28 mouse cellular contexts compared by ENCODE assay signal in the genomic region with DNA sequence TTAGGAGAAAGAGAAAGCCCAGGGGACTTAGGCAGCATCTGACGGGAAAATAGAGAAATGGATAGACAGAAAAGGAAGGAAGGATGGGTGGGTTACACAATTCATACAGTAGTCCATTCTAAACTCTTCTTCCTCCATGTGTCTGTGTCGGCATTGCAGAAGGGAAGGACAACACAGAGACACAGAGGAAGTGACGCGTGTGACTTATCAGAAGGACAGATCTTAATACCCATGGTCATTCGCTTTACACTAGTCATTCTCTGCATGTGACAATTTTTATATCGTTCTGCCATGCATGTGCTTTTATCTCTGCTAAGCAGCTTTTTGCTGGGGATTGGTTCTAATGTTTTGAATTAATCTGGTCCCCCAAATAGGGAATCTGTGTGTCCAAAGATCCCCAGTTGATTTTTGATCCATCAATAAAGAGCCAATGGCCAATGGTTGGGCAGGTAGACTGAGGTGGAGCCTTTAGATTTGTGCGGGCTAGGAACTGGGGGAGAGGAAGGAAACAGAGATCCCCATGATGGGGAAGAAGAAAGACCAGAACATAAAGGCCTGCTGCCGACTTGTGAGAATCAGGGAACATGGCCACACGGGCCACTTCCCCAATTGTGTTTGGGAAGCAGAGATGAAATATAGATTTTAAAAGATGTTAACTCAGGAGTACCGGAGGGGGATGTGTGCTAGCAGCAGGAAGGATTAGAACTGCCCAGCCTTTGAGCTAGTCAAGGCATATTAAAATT. TPM values are rescaled to one million over a fixed set of nuclear protein-coding genes. Genes with fewer than 3 reads are reported as not detected.
DNase-seq lines count a peak whose midpoint lies in the region; ATAC-seq and TF ChIP-seq lines count a peak whose summit lies in the region.
"Had no signal": no experiment of that assay in that cellular context is flagged by ENCODE, and none has a peak within 500 bp of the region (broad histone marks: within the 10 kb centered on the region; RNA-seq: fewer than 3 reads in every experiment).

No protein-coding gene starts in this region.

- no peaks in the 10 kb centered on the region for H3K9me3 ChIP-seq in hindbrain, postnatal 0 days (ENCODE audit: low read length)
- H3K9me3 ChIP-seq: forebrain, embryonic 15.5 days; heart, embryonic 15.5 days; limb, embryonic 15.5 days; lung, embryonic 15.5 days; megakaryocyte, embryonic 14.5 days; neural tube, embryonic 12.5 days had no signal

- peak overlapping the region; percentile 92 for H3K27ac ChIP-seq in bone marrow macrophage, adult 2 months (ENCODE audit: insufficient read depth, low read depth, low read length)
- H3K27ac ChIP-seq in hindbrain, postnatal 0 days: no peak overlapping the region
- H3K27ac ChIP-seq: forebrain, embryonic 15.5 days; heart, embryonic 15.5 days; hindbrain, embryonic 14.5 days; limb, embryonic 15.5 days; lung, embryonic 15.5 days; neural tube, embryonic 12.5 days had no signal

- H3K4me1 ChIP-seq in bone marrow macrophage, adult 2 months (ENCODE audit: control insufficient read depth, insufficient read depth, low read length): peaks cover 25% of the 10 kb centered on the region
- no peaks in the 10 kb centered on the region for H3K4me1 ChIP-seq in hindbrain, postnatal 0 days (ENCODE audit: insufficient read depth, low read length)
- H3K4me1 ChIP-seq: forebrain, embryonic 15.5 days had no signal

- no peaks in the 10 kb centered on the region for H3K36me3 ChIP-seq in hindbrain, postnatal 0 days (ENCODE audit: insufficient read depth, low read length)
- H3K36me3 ChIP-seq: forebrain, embryonic 15.5 days; heart, embryonic 15.5 days; limb, embryonic 15.5 days; lung, embryonic 15.5 days; neural tube, embryonic 12.5 days had no signal

- DNase-seq in lung, postnatal 36 days: peak; percentile 27
- no peak for DNase-seq in lung, postnatal 25 days (ENCODE audit: low spot score)
- DNase-seq in hindbrain, postnatal 0 days (ENCODE audit: low spot score): no peak
- no peak for DNase-seq in kidney, adult 8-10 months
- DNase-seq in Muller cell, postnatal 12 days (ENCODE audit: inconsistent ontology term): no peak
- DNase-seq: adrenal gland, postnatal 36 days; cerebellum, adult 11-12 months; cerebellum, postnatal 25 days; gastrocnemius, postnatal 25 days; heart, postnatal 36 days; kidney, adult 2 months; kidney, postnatal 10 days; left cerebral cortex, postnatal 4 days; midbrain, embryonic 14.5 days; retina, postnatal 1 day; thymus, postnatal 25 days had no signal

- no peak overlapping the region for H3K9ac ChIP-seq in hindbrain, postnatal 0 days (replicated peaks; ENCODE audit: low read length)
- H3K9ac ChIP-seq: forebrain, embryonic 15.5 days; heart, embryonic 15.5 days; hindbrain, embryonic 14.5 days; limb, embryonic 15.5 days; lung, embryonic 15.5 days; neural tube, embryonic 12.5 days had no signal

- H3K27me3 ChIP-seq in hindbrain, postnatal 0 days (ENCODE audit: insufficient read depth, low read length): no peaks in the 10 kb centered on the region
- H3K27me3 ChIP-seq: forebrain, embryonic 15.5 days; heart, embryonic 15.5 days; limb, embryonic 15.5 days; lung, embryonic 15.5 days; megakaryocyte, embryonic 14.5 days; neural tube, embryonic 12.5 days; Patski had no signal

- TF ChIP-seq POLR2A in bone marrow macrophage, adult 2 months (IDR thresholded peaks at IDR 0.05; ENCODE audit: borderline replicate concordance, low read depth, low read length): no peak

- H3K4me2 ChIP-seq in hindbrain, postnatal 0 days (ENCODE audit: low read depth, low read length): no peak overlapping the region
- H3K4me2 ChIP-seq: forebrain, embryonic 15.5 days; heart, embryonic 15.5 days; hindbrain, embryonic 14.5 days; limb, embryonic 15.5 days; lung, embryonic 15.5 days; neural tube, embryonic 12.5 days had no signal

- H3K4me3 ChIP-seq in bone marrow macrophage, adult 2 months (ENCODE audit: insufficient read depth, low read length): no peak overlapping the region
- H3K4me3 ChIP-seq in hindbrain, postnatal 0 days (ENCODE audit: low read length): no peak overlapping the region
- H3K4me3 ChIP-seq: forebrain, embryonic 15.5 days; heart, embryonic 15.5 days; limb, embryonic 15.5 days; lung, embryonic 15.5 days; megakaryocyte, embryonic 14.5 days; neural tube, embryonic 12.5 days had no signal

- ATAC-seq in megakaryocyte-erythroid progenitor cell, adult 5-6 weeks (replicated peaks; ENCODE audit: low FRiP score, low TSS enrichment, poor library complexity, severe bottlenecking): peak; percentile 56
- ATAC-seq in hindbrain, postnatal 0 days: no peak
- ATAC-seq: forebrain, embryonic 15.5 days; Patski had no signal

- WGBS in hindbrain, postnatal 0 days: 87% methylated on average over 10 of the region's 10 CpGs

- no peak for TF ChIP-seq CTCF in bone marrow macrophage, adult 2 months (IDR thresholded peaks at IDR 0.05; ENCODE audit: low read depth, low read length)
- no peak for TF ChIP-seq CTCF in hindbrain, postnatal 0 days (IDR thresholded peaks at IDR 0.05; ENCODE audit: low read depth)

RNA-seq across cellular contexts. Expression of gene Sde2, which starts 15.5 kb away (rescaled TPM):
- 17.0 and 20.2 TPM in 2 replicates for polyA plus RNA-seq in bone marrow macrophage, adult 2 months (2012; ENCODE audit: insufficient read depth, insufficient read length, missing spikeins)
- 22.0 and 23.2 TPM in 2 replicates for total RNA-seq in megakaryocyte-erythroid progenitor cell, adult 5-6 weeks (2014; fragmentation: Nextera tagmentation)
- 37.6 and 45.7 TPM in 2 replicates for total RNA-seq in megakaryocyte-erythroid progenitor cell, adult 5-6 weeks (2017)
- total RNA-seq in hindbrain, postnatal 0 days (2014; rRNA removed): 11.1 and 13.1 TPM in 2 replicates
- polyA plus RNA-seq in hindbrain, postnatal 0 days (2015; fragmentation: Nextera tagmentation; extraction: Ambion mirVana): 21.4 and 21.7 TPM in 2 replicates

RNA-seq across cellular contexts. Expression of gene H3f3a, which starts 21.7 kb away (rescaled TPM):
- 1,000 and 1,015 TPM in 2 replicates for polyA plus RNA-seq in bone marrow macrophage, adult 2 months (2012; ENCODE audit: insufficient read depth, insufficient read length, missing spikeins)
- 737 and 1,041 TPM in 2 replicates for total RNA-seq in megakaryocyte-erythroid progenitor cell, adult 5-6 weeks (2014; fragmentation: Nextera tagmentation)
- total RNA-seq in megakaryocyte-erythroid progenitor cell, adult 5-6 weeks (2017): 1,518 and 1,745 TPM in 2 replicates
- total RNA-seq in hindbrain, postnatal 0 days (2014; rRNA removed): 1,143 and 1,334 TPM in 2 replicates
- 1,977 and 1,992 TPM in 2 replicates for polyA plus RNA-seq in hindbrain, postnatal 0 days (2015; fragmentation: Nextera tagmentation; extraction: Ambion mirVana)

RNA-seq across cellular contexts. Expression of gene Lefty2, which starts 57.5 kb away (rescaled TPM):
- polyA plus RNA-seq in bone marrow macrophage, adult 2 months (2012; ENCODE audit: insufficient read depth, insufficient read length, missing spikeins): not detected in 2 replicates
- not detected in 2 replicates for total RNA-seq in megakaryocyte-erythroid progenitor cell, adult 5-6 weeks (2014; fragmentation: Nextera tagmentation)
- not detected in 2 replicates for total RNA-seq in megakaryocyte-erythroid progenitor cell, adult 5-6 weeks (2017)
- 11.3 and 15.3 TPM in 2 replicates for total RNA-seq in hindbrain, postnatal 0 days (2014; rRNA removed)
- 6.8 and 7.1 TPM in 2 replicates for polyA plus RNA-seq in hindbrain, postnatal 0 days (2015; fragmentation: Nextera tagmentation; extraction: Ambion mirVana)
- total RNA-seq: gastrocnemius, postnatal 25 days; heart, postnatal 36 days had no signal
- polyA plus RNA-seq: kidney, adult 2 months; neural tube, embryonic 12.5 days; spleen, adult 2 months; stomach, embryonic 14.5 days had no signal

Comparison
In these comparisons a context has a peak if more than half of its experiments do, and no peak if none do; other contexts are left out.
1. RNA of gene Lefty2, which starts 57.5 kb away (total RNA-seq): 11.3 to 15.3 TPM in hindbrain, postnatal 0 days; not detected in megakaryocyte-erythroid progenitor cell, adult 5-6 weeks; every median in the first group is over 10 times any median in the second.